Mouse (Mus musculus): ENCODE results near the gene Ppp1r15a.
"Not testable (repeated sequence)": the region's sequence is repeated elsewhere in the genome, so short reads cannot be mapped to it uniquely, and the experiment has no call there.

Gene Ppp1r15a

DNA sequence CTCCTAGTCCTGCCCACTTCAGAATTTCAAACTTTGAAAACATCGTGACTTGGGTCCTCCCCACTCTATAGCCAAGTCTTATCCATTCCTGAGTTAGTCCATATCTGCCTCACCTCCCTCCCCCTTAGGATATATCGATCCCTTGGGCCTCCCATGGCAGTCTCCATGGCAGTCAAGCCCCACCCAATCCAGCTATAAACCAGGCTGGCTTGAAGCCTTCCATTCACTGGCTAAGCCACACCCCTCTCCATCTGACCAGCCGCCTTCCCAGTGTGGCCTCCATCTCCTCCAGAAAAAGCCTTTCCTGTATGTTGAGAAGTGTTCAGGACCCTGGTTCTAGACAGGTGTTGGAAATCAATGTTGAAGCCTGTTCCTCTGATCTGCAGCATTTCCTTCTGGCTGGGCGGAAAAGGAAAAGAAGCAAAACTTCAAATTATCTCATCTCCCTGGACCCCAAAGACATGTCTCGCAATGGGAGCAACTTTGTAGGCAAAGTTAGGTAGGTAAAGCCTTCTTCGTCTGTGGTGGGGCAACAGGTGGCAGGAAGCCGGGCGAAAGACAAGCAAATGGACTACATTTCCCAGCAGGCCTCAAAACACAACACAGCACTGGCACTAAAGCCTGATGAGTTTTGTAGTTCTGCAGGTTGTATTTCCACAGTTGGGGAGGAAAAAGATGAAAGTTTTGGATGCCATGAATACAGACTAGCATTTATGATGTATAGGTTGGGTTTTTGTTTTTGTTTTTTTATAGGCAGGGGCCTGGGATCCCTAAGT, 6.5 kb downstream of the Ppp1r15a start:
- DNase-seq (ENCODE audit: low spot score): no peak

DNA sequence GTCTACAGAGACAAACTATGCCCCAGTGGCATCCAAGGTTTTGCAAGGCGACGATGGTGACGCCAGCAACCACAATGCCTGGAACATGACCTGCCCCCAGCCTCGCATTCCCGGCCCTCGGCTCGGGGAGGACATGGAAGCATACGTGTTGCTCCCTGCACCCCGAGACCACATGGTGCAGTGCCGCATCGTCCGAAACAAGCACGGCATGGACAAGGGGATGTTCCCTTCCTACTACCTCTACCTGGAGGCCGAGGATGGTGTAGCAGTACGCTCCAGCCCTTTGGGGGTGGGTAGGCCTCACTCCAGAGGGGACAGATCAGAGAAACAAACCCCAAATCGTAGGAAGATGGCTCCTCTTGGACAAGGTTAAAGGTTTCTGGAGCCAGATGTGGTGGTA, 7.5 kb downstream of the Ppp1r15a start:
- DNase-seq (ENCODE audit: low spot score): no peak

DNA sequence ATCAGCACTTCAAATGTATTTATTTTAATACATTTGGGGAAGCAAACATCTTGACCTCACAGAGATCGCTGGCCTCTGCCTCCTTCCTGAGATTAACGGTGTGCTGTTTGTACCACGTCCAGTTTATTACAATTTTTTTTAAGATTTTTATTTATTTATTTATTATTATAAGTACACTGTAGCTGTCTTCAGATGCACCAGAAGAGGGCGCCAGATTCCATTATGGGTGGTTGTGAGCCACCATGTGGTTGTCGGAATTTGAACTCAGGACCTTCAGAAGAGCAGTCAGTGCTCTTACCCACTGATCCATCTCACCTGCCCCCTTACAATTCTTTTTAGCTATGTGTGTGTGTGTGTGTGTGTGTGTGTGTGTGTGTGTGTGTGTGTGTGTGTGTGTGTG, 9.2 kb downstream of the Ppp1r15a start:
- DNase-seq (ENCODE audit: low spot score): not testable (repeated sequence)

DNA sequence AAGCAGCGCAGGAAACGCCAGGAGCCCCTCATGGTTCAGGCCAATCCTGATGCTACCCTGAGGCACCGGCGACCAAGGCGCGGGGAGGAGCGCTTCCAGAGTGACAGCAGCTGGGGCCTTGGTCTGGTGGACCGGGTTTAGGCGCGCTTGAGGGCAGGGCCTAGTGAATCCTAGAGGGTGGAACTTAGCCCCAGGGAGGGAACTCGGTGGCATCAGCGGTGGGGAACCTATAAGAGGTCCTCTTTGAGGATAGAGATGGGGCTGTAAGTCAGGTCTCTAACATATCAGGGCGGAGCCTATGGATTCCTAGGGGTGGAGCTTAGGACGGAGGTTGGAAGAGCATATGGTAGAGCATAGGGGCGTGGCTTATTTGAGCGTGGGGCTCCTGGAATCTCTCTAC, 10.6 kb downstream of the Ppp1r15a start:
- DNase-seq (ENCODE audit: low spot score): no peak

DNA sequence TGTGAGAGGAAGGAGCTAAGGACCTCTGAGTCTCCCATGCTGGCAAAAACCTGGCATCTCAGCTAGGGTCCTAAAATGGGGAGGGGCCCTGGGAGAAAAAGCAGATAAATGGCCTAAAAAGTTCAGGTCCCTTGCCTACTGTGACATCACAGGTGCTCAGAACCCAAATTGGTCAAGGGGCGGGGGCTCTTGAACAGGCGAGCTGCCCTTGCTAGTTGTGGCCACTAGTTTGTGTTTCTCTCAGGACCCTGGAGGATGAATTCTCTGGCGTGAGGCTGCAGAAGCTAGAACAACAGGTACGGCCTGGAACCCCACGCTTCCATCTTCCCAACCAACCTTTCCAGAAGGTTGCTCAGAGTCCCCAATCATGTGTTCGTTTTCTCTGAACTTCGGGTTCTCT, 11.7 kb downstream of the Ppp1r15a start:
- no peak for DNase-seq (ENCODE audit: low spot score)

DNA sequence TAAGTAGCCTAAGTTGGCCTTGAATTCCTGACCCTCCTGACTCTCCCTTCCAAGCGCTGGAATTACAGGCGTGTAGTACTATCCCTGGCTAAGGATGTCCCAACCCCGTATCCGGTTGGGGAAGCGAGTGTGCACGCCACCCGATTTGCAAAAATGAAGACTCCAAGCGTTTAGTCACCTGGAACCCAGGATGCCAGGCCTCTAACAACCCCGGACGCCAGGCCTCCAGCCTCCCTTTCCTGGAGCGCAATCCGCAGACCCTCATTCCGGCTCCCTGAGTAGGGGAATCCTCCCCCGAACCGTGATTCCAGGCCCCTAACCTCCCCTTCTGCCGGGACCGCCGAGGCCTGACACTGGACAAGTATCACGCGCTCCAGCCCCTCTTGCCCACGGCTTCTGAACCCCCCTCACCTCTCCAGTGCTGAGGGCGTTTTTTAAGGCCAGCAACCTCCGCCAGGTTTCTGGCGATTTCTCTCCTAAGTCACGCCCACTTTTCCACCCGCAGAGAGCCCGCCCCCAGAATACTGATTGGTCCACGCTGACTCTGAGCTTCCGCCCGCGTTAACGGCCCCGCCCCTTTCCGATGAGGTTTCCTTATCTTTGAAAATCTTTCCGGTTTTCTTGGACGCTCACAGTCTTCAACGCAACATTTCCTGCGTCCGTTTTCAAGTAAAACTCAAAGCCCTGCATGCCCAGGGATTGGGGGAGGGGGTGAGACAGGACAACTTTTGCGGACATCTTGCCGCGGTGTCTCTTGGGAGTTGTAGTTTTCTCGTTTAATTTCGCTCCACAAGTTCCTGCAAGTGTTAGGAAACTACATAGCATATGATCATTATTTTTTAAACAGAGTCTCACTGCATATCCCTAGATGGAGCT, 15.9 kb downstream of the Ppp1r15a start, which contains the start of gene Nucb1:
TSS of gene Nucb1 (minus strand) at position 495 of the 876 bp plus-strand sequence.
- peak; percentile 84 for DNase-seq (ENCODE audit: low spot score)

DNA sequence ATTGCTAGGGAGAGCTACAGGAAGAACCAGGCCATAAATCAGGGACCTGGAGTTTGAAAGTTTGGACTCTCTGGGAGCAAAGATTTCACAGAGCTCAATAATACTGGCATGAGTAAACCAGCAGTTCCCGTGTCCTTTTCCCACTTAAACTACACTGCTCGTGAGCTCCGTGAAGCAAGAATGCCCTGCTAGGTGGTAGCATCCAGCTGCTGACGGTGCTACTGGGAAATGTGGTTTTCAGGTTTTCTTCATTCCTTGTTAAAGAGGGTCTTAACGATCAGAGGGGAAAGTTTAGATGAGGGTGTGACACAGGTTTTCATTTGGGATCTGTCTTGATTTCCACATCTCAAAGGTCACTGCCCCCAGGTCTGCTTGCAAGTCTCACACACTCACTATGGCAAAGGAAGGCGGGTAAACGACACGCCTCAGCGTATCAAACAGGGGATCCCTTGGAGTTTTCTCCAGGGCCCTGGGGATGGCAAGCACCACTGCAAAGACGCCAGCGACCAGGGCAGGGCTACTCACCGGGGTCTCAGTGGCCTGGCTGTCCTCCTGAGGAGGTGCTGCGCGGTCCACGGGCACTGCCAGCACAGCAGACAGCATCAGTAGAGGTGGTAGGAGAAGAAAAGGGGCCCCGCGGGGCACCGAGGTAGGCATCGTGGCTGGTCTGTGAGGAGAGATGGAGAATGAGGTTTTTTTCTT, 16.7 kb downstream of the Ppp1r15a start:
- DNase-seq (ENCODE audit: low spot score): no peak

DNA sequence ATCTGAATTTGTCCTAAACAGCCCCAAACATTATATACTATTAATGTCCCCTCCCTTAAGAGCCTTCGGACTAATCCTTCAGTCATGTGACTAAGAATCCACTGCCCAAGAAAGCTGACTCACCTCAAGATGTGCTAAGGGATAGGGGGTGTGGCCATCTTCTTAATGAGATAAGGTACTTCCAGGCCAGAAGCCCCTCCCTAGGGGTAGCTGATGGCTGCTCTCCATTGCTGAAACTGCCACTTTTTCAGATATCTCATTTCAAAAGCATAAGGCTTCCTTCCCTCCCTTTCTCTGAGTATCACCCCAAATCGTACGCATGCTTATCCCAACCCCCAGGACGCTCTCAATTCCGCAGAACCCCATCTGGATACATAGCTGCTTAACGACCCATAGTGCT, 17.5 kb downstream of the Ppp1r15a start:
- DNase-seq (ENCODE audit: low spot score): no peak

DNA sequence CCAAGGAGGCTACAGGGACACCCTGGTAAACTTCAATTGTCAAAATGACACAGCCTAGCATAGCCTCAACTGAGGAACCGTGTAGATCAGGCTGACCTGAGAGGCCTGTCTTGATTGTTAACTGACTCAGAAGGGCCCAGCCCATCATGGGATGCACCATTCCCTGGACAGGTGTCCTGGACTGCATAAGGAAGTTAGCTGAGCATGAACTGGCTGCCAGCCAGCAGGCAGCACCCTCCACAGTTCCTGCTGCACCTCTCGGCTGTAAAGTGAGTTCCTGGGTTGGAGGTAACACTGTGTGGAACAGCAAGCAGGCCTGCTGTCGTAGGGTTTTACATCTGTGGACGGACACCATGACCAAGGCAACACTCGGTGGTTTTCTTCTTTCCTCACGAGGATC, 18.5 kb downstream of the Ppp1r15a start:
- no peak for DNase-seq (ENCODE audit: low spot score)

DNA sequence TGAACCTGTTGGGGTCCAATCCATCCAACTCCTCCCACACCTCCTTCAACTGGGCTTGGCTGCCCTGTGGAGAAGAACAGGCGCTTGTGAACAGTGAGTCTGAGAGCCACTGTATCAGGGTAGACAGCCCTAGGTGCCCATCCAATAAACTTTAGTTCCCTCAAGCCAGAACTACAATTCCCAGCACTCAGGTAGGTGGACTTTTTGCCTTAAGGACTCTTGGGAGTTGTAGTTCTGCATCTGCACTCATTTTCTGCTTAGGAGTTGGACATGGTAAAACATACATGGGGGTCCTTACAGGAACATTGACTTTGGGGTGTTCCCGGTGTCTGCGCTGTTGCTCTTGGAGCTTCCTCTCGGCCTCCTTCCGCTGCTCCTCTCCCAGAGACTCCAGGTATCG, 27.6 kb downstream of the Ppp1r15a start:
- no peak for DNase-seq (ENCODE audit: low spot score)

DNA sequence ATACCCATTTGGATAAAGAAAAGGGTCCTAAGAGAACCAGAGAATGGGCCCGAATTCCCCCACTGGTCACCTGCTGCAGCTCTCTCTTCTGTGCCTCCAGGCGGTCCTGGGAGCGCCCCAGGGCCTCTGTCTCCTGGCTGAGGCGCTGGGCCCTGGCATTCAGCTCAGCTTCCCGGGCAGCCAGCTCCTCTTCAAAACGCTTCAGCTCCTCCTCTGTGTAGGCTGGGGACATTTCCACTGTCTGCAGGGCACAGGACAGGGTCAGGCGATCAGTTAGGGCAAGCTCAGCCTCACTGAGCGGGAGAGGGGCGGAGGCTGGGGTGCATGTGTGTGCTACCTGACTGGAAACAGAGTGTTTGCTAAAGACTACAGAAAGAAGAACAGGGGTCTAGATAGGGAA, 31.5 kb downstream of the Ppp1r15a start:
- no peak for DNase-seq (ENCODE audit: low spot score)

DNA sequence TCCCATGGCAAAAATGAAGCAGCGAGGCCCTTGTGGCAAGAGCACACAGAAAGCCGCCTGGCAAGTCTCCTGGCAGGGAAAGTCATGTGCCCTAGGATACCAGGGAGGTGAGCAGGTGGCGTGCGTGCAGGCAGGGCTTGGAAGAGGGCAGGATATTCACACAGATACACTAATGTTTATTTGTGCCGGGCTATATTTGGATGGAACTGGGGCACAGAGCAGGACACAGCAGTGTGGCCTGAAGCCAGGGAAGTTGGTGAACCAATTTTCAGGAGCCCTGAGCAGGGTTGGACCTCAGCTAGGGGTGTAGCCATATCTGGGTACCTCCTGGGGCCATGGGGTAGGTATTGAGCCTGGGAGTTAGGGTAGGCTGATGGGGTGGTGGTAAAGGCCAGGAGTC, 33.1 kb downstream of the Ppp1r15a start:
- no peak for DNase-seq (ENCODE audit: low spot score)

DNA sequence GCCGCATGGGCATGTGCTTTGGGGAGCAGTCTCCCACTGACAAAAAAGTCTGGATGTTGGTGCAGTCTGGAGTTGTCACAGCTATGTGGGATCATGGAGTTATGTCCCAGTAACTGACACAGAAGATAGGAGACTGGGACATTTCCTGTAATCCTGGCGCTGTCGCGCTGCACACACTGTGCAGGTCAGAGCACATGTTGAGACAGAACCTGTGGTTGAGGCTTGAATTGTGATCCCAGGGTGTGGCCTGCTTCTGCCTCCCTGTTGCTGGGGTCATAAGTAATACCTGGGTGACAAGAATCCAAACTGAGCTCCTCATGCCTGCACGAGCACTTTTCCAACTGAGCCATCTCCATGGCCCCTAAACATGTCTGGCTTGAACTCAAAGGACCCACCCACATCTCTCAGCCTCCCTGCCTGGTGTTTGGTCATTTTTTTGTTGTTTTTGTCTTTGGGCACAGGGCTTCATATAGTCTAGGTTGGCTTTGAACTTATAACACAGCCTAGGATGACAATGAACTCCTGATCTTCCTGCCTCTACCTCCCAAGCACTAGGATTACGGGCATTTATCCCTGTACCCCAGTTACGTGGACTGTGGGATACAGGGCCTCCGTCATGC, 33.7 kb downstream of the Ppp1r15a start:
- DNase-seq (ENCODE audit: low spot score): no peak

DNA sequence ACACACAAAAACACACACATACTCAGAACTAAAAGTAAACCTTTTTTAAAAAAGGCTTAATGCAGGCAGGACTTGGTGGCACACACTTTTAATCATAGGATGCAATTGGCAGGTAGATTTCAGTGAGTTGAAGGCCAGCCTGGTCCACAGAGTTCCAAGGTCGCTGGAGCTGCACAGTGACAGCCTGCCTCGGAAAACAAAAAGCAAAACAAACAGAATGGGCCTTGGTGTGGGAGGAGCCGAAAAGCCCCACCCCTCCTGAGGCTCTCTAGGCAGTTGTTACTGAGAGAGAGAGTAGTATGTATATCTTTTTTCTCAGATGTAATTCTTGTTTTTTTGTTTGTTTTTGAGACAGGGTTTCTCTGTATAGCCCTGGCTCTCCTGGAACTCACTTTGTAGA, 34.8 kb downstream of the Ppp1r15a start:
- DNase-seq (ENCODE audit: low spot score): peak; percentile 40

DNA sequence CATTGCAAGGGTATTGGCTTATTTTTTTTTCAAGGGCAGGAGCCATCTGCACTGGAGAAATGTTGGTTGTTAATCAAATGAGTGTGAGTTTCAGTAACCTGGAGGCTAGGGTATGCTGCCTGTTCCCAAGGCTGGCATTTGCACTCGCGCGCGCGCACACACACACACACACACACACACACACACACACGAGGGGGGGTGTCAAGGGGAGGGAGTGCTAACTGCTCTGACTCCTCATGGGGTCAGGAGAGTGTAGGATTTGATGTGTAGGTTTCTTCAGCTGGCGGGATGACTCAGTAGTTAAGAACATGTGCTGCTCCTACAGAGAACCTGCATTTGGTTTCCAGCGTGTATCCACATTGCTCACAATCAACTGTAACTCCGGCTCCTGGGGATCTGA, 35.2 kb downstream of the Ppp1r15a start:
- DNase-seq (ENCODE audit: low spot score): no peak

DNA sequence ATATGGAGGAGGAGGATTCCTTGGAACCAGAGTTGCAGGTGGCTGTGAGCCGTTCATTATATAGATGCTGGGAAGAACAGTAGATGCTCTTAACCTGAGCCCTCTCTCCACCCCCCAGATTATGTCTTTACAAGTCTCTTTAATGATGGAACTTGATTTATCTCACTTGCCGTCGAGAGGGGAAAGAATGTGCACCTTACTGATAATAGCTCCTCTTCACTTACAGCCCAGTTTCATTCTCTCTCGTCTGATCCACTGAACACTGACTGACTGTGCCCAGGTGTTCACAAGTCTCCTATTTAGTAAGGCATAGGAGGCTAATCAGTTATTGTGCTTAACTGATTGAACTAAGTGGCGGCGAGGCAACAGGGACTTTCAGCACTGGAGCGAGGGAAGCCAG, 36.5 kb downstream of the Ppp1r15a start:
- no peak for DNase-seq (ENCODE audit: low spot score)

DNA sequence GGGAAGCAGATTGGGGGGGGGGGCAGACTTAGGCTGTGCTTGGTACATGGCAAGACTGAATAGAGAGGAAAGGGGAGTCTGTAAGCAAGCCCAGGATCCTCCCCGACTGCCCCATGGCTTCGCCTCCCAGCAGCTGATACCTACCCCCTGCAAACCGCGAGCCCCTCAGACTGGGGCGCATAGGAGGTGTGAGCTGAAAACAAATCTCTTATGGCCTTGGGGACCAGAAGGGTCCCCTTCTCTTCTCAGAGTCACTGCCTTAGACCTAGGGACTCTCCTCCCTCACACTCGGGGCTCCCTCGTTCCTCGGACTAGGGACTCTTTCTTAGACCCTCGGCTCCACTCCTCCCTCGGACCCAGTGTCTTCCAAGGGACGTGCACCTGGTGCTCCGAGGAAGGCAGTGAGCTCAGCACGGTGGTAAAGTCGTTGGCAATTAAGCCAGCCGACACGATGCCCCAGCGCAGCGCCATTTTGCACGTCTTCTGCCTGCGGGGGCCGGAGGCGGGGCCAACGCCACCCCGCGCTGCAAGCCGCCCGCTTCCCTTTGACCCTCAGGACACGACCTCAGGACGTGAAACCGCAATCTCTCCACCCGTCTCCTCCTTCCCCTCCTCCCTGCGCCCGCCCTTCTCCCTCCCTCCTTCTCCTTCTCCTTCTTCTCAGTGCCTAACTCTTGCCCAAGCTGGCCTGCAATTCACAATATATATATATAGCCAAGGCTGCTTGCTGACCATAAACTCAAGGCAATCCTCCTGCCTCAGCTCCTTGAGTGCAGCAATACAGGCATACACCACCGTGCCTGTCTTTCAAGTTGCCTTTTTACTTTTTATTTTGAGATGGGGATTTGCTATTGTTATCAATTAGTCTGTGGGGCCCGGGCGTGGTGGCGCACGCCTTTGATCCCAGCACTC, 37.5 kb downstream of the Ppp1r15a start, which contains the start of gene Dhdh:
TSS of gene Dhdh (minus strand) at position 513 of the 912 bp plus-strand sequence.
- peak; percentile 83 for DNase-seq (ENCODE audit: low spot score)

DNA sequence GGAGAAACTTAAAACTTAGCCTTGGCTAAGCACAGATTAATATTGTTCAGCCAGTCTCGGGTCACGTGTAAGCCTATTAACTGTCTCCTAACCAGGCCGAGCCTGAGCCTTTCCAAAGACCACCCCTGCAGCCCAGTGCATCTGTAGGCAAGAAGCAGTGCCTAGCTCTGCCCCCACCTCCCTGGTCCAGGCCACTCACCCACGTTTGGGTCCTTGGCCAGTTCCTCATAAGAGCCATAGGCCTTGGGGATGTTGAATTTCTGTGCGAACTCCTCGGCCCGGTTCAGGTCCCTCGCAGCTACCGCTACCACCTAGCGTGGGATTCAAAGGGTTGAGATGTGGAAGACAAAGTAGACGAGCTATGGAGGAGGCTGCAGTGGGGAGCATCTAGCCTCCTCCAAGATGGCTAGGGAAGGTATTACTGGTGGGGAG, 38.2 kb downstream of the Ppp1r15a start:
- DNase-seq (ENCODE audit: low spot score): no peak

DNA sequence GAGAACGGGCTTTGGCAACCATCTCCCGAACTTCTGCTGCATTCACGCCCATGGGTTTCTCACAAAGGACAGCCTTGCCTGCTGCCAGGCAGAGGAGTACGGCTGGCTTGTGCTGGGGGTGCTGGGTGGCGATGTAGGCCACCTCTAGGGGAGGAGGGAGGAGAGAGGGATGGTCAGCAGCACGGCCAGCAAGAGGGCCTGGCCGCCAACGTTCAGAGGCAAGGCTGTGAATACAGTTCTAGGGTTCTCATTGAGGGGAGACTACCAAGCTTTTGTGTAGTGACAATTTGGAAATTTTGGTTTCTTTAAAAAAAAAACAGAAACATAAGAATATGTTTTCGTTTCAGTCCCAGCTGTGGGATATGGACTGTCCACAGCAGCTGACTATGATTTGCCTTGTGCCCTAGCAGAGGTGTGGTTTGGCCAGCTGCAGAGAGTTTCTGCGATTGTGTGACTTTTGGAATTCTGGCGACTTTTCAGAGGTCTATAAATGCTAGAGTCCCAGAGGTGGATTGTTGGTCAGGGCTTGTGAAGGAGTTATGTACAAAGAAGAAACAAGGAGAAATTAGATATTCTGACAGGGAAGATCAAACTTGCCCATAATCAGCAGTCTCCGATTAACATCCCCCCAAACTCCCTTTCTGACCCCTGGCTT, 39.2 kb downstream of the Ppp1r15a start, which contains the start of gene Gm45808:
TSS of gene Gm45808 (minus strand) at position 51 of the 655 bp plus-strand sequence.
- no peak for DNase-seq (ENCODE audit: low spot score)

DNA sequence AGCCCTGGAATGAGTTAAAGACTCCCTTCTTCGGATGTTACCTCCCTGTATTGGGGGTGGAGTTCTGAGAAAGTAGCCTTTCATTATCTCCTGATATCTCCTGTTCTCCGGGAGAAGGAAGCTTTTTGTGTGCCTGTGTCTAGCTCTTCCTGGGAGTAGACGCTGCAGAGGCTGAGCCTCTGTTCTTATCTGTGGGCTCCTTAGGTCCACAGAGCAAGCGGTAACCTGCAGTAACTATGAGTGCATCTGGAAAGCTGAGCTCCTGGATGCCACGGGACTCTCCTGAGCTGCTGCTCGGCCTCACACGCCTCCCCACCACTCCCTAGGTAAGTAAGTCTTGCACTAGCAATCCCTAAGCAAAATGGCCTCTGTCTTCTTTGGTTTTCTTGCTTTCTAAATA, 39.9 kb downstream of the Ppp1r15a start:
- DNase-seq (ENCODE audit: low spot score): no peak
